Mouse (Mus musculus) cerebellum, adult 2 months (tissue): ENCODE measurements around the gene Whamm.

Source experiments
- CTCF ChIP-seq: fragments of 200-500 bp; IDR thresholded peaks from 2 replicates; pipeline ENCODE4 v1.5.1; 2011; ENCODE audit warnings: low read depth, mild to moderate bottlenecking, control low read depth, low read length, moderate library complexity, borderline replicate concordance; ENCODE audit not compliant: insufficient read depth
- POLR2A ChIP-seq: fragments of 200-500 bp; IDR thresholded peaks from 2 replicates; pipeline ENCODE4 v1.6.1; 2011; ENCODE audit warnings: low read length, control low read depth, borderline replicate concordance; ENCODE audit not compliant: insufficient read depth

- TF ChIP-seq CTCF (no peak), POLR2A (no peak)
These were observed 3.7 kb upstream of the Whamm start for GRCm38 (mm10) chr7:81567396-81567795.
